Mouse (Mus musculus) effector memory CD4-positive, alpha-beta T cell, adult 7 months (primary cell): ENCODE measurements around the gene Ssr3. TPM values are rescaled to one million over a fixed set of nuclear protein-coding genes. Genes with fewer than 3 reads are reported as not detected.

Experiments
- polyA plus RNA-seq: library from polyadenylated mRNA; unstranded; fragments of 100-300 nt; shearing (Covaris generic); gene quantifications from one replicate; pipeline ENCODE4 v1.2.1, GENCODE M21; 2017

Ssr3 gene
- polyA plus RNA-seq = 72.9 TPM

DNA sequence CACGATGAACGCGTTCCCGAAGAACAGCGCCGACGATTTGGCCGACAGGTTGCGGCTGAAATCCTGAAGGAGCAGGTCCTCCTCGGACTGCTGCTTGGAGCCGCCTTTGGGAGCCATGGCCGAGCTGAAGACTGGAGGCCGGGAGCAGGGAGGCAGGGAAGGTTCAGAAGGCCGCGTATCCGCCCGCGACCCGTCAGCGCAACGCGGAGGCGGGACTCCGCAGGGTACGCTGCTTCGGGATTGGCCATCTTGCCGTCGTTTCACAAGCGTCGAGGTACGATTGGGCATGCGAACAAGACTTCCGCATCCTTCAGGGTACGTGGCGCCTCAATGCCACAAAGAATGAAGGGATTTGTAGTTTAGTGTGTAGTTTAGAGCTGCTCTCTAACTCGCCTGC lies at the start of gene Ssr3:
Gene Ssr3 (minus strand): TSS at position 203 of the 397 bp plus-strand sequence.

Other genes with a start within 250 kb of the Ssr3 start
- gene Tiparp, start 135.8 kb upstream of the Ssr3 start, polyA plus RNA-seq = 76.5 TPM